Mouse (Mus musculus): ENCODE results near the gene Jag2.

Jag2 gene

DNA sequence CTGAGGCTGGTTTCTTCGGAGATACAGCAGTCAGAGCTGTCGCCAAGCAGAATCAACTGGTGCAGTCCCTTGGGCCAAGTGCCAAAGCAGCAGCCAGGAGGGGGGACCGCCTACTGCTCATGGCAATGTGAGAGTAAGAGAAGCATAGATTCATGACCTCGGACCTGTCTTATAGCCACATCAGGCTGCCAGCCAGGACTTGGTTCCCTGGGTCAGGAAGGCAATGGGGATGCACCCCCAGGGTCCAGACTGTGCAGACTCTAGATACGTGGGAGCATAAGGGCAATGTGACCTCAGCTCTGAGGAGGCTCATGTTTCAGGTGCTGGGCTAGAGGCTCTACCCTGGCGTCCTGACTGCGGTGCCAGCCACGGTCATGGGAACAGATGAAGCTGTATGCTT is 25.6 kb downstream of the Jag2 start:
- no peak for DNase-seq (ENCODE audit: low read depth, low spot score)

DNA sequence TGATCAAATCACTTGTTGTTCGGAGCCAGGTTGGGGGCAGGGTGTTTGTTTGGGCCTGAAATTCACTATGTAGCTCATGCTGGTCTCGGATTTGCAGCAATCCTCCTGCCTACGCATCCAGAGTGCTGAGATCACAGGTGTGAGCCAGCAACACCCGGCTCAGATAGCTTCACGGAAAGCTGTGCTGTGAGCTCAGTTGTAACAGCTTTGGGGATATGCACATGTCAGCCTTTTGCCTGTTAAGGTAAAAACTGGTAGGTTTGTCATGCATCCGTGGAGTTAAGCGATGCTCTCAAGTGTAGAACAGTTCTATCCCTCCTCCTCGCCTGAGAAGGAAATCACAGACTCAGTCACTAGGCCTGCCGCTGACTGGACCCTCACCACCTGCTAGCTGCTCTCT is 28.9 kb downstream of the Jag2 start:
- no peak for DNase-seq (ENCODE audit: low read depth, low spot score)

DNA sequence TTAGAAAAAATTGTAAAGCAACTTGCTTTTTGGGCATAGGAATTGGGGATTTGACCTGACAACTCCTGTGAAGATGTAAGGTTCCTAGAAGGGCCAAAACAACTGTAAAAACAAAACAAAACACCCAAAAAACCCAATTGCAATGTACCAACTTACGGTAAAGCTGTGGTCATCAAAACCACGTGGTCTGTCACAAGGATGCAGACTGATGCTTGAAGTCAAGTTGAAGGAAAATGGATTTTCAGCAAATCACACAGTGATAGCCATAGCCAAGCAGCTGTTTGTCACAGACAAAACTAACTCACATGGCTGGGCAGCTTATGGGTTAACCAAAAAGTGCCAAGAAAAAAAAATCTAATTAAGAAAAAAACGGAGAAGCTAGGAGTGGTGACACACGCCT is 30.6 kb downstream of the Jag2 start:
- no peak for DNase-seq (ENCODE audit: low read depth, low spot score)

DNA sequence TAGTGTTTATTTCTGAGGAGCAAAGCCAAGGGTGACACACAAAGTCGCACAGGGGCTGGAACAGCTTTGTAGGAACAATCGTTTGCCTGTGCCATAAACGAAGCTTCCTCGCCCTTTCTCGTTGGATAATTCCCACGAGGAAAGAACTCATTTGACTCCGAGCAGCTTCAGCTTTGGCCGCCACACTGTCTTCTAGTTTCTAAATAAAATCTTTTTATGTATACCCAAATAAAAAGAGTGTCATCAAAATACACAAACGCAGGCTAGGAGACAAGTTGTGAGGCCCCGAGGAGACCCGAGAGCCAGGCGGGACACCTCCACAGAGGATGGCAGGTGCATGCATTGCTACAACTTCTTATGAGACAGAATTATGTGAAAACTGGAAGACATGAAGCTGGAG is 31.2 kb downstream of the Jag2 start:
- no peak for DNase-seq (ENCODE audit: low read depth, low spot score)

DNA sequence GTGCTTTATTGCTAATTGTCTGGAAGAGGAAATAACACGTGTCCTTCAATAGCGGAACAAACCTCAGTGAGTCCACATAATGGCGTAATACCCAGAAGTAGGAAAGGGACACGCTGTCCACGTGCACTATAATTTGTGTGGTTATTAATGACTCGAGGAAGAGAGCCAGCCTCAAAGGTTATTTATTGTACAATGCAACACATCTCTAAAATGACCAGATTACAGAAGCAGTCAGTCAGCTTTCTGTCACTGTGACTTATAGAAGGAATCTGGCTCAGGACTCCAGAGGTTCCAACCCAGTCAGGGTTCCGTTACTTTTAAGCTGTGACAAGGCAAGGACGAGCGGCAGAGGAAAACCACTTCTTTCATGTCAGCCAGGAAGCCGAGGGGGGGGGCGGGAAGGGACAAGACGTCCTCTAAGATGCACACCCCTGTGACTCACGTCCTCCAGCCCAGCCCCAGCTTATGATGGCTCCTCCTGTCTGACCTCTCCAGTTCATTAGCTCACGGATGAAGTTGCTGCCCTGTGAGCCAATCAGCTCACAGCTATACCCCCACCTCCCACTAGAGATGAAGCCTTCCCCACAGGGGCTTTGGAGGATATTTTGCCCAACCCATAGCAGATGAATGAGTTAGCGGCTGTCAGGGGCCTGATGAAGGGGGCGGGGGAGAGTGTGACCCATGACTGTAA is 31.9 kb downstream of the Jag2 start:
- no peak for DNase-seq (ENCODE audit: low read depth, low spot score)

DNA sequence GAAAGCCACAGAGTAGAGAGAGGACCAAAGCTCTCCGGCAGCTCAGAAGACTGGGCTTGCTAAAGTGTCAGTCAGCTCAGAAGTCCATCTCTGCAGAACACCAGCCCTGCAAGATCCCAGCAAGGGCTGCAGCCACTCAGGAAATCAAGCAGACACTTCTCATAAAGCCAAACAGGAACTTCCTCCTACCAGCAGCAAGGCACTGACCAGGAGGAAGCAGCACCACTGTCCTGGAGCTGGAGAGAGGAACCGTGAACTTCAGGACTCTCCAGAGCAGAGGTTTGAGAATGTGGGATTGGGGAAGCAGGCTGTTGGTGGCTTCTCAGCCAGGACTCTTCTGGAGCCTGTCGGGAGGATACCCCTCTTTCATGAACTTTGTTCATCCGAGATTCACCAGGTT is 34.6 kb downstream of the Jag2 start:
- no peak for DNase-seq (ENCODE audit: low read depth, low spot score)

DNA sequence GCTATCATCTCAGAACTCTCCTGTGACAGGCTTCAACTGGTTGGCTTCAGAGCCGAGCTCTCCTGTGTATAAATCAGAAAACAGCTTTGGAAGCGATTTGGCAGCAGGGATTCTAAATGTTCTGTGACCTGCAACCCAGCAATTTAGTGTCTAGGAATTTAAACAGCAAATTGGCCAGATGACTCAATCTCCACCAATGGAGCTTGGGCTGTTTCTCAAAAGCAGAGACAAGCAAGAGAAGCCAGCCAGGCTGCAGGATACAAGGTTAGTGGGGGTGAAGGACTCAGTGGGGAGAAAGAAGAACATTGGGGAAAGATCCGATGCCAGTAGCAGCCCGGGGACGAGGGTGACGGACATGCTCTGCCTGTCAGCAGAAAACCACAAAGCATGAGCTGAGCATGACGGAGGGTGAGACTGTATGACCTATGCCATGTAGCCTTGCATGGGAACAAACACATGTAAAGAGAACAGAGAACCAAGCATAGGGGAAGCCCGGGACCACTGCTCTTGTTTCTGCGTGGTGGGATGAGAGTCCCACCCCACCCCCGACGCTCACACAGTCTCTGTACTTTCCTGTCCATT is 35.2 kb downstream of the Jag2 start:
- DNase-seq (ENCODE audit: low read depth, low spot score), result no peak

DNA sequence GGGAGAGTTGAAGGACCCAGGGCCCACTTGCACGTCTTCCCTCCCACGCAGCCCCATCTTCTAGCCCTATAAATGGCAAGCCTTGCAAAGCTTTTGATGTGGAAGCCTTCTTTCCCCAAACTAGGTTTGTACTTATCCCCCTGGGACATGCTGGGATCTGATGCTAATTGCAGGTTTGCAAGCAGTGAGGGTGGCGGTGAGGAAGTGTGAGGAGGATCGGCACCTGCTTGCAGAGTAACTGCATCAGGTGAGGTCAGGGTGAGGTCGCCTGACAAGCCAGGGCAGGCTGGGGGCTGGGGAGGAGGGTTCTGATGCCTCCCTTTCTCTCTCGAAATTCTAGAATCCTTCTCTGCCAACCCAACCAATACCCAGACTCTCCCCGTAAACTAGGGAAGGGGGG is 44.1 kb downstream of the Jag2 start:
- no peak for DNase-seq (ENCODE audit: low read depth, low spot score)

DNA sequence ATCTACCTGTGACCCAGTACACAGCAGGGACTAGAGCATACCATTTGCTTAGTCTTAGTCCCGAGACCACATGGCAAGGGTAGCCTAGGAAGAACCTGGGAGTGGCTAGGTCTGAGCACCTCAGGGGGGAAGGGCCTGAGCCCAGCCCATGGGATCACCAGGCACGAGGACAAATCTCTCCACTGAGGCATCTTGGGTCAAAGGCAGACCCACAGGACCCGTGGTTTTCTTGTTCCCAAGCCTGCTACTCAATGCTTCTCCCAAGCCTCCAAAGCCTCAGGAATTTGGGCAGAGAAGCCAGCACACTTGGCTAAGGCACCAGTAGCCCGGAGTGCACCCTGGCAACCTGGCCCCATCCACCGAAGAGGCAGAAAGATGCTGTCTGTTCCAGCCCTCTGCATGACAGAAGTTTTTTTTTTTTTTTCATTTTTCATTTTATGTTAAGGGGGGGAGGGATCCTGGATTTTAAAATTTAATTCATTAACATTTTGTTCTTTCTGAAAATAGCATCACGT is 48.2 kb downstream of the Jag2 start:
- no peak for DNase-seq (ENCODE audit: low read depth, low spot score)

DNA sequence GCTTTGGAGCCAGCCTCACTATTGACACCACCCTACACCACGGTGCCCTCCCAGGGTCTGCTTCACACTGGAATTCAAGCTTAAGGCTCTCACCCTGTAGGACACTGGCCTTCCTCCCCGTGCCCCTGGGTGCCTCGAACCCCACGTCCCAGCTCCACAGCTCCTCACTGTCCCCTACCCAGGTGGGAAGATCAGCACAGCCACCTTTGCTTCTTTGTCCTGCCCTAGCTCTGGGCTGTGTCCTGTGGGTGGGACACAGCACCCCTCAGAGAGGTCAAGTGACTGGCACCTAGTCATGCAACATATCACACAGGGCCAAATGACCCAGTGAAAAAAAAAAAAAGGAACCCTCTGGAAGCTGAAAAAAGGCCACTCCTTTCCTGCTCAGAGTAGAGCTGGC is 48.9 kb downstream of the Jag2 start:
- DNase-seq (ENCODE audit: low read depth, low spot score), result no peak

DNA sequence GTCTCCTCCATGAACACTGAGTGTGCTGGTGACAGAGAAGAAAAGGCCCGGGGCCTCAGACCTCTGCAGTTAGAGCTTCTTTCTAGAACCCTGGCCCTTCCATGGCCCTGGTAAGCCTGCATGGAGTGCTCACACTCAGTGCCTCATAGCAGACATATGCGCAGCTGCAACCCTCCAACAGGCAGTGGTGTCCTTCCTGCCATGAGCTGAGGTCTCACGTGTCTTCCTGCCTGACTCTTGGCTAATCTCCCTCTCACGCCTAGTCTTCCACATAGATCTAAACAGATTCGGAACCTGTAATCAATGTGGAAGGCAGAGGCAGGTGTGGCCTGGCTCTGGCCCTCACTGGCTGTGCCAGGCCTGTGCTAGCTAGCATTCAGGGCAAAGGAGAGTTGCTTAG is 49.8 kb downstream of the Jag2 start:
- no peak for DNase-seq (ENCODE audit: low read depth, low spot score)

DNA sequence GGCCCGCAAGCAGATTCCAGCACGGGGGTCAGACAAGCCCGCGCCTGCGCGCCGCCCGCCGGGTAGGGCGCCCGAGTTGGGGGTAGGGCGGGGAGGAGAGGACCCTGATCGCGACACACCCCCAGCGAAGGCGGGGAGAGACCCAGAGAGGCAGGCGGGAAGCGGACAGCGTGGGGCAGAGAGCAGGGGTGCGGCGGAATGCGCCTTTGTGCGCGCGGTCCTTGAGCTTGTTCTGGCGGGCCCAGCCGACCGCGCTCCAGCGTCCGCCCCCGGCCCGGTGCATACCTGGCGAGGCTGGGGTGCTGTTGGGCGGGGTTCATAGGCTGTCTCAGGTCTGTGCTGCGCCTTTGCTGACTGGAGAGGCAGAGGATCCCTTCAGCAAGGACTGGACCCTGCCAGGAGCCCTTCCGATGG is 52.0 kb downstream of the Jag2 start:
- no peak for DNase-seq (ENCODE audit: low read depth, low spot score)

DNA sequence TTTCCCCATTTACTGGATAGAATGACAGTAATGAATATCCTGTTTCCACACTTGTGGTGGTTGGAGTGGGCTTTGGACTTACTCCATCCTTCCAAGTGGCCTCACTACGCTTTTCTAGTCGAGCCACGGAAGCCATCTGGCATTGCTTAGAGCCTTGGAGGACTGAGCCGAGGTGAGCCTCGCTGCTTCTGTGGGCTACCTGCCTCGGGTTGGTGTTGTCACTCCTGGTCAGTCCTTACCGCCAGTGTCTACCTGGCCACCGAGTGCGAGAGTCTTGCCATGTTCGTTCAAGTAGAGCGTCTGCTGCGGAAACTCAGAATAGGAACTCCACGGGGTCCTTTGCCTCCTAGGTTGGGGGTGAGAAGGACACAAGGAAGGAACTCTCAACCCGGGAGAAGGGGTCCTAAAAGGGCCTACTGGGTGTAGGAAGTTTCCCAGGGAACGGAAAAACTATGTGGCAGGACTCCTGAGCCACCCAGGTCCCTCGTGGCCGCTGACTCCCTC is 52.5 kb downstream of the Jag2 start:
- DNase-seq (ENCODE audit: low read depth, low spot score), result no peak

DNA sequence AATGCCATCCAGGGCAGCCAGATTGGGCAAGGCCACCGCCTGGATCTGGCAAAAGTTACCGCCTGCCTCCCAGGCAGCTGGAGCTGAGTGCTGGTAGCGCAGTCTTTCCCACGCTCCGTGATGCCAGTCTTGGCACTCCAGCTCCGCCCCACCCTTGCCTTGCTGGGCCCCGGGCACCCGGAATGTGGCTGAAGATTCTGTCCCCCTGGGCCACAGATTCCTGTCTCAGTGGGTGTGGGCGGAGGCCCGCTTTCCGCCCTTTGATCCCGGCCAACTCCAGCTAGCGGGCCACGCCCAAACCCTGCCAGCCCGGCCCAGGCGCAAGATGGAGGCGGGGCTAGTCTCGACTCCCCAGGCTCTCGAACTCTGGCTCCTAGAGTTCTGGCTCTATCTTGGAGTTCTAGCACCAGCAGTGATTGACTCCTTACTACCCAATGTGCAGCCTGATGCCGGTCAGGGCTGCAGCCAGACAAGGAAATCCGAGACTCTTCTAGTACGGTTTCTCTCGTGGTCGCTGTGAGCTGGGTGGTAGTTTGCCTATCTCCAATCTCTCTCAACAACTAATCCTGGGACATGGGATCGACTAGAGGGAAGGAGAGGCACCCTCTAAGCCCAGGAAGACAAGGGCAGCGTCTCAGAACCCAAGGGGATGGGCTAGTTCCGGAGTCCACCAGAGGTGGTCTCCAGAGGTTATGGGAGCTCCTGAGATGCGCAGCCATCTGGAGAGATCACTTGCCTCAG is 53.1 kb downstream of the Jag2 start:
- no peak for DNase-seq (ENCODE audit: low read depth, low spot score)

DNA sequence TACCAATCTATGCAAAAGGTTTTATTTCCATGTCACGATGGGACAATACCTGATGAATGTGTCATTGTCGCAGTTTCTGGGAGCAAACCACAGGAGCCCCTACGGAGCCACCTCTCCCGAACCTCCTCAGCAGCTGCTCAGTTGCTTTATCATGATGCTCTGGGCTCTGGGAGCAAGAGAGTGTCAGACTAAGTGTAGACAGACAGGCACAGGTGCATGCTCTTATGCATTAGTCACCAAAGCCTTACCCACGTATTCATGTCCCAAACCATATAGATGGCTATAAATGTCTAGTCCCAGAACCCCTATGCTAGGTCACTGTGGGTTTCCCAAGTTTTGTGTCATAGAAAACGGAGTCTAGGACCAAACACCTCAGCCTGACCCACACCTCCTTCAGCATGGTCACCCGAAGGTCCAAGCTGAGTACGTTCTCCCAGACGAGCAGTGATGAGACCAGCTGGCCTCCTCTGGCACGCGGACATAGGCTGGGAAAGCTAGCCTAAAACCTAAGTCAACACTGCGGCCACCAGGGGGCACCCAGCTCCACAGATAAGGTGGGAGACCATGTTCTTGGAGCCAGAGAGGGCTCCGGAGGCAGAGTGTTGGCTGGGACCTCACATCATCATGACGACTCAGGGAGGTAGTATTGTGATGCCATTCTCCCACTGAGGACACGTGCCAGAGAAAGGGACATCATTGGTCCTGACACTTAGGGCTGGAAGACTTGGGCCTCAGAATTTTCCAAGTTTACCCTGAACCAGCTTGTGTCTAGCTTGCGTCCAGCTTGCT is 54.2 kb downstream of the Jag2 start:
- peak; percentile 86 for DNase-seq (ENCODE audit: low read depth, low spot score)

DNA sequence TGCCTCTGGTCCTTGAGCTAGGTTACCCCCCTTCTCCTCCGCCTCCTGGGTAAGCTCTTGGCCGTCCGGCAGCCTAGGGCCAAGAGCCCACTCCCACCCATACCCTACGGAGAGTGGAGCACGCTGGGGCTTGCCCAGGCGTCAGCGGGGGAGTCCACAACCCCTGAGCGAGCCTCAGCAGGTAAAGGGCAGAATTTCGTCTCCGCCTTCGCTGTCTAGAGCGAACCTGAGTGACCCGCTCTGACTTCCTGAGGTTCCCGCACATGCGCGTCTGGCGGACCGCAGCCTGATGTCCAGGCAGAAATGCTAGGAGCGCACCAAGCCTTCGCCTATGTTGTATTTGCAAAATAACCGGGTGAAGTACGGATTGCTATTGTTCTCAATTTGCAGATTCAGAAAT is 55.4 kb downstream of the Jag2 start:
- DNase-seq (ENCODE audit: low read depth, low spot score), result no peak

DNA sequence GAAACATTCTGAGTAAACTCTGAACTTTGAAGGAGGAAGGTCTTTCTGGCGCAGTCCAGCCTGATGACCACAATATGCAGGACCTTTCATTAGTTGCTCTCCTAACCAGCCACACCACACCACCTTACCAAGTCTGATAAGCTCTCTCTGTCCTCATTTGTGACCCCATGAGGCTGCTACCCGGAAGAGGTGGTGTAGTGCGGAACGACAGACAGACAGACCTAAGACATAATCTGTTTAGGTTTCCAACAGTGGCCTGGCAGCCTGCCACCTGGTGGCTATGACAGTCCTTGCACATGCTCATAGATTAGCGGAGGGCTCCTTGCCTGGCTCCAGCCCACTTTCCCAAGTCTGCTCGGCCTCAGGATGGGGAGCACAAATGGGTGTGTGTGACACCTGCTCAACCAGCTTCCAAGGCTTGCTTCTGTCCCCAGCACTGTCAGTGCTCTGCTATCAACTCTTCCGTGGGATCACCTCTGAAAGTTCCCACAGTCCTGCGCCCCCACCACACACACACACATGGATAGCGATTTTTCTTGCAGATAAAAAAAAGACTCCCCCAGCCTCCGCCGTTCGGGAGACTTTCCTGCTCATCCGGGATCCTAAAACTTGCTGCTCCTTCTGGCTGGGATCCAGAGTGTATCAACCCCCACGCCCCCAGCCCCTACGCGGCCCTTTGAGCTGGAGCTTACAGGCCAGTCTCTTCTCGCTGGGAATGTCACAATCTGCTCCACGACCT is 56.0 kb downstream of the Jag2 start:
- DNase-seq (ENCODE audit: low read depth, low spot score), result peak; percentile 68

DNA sequence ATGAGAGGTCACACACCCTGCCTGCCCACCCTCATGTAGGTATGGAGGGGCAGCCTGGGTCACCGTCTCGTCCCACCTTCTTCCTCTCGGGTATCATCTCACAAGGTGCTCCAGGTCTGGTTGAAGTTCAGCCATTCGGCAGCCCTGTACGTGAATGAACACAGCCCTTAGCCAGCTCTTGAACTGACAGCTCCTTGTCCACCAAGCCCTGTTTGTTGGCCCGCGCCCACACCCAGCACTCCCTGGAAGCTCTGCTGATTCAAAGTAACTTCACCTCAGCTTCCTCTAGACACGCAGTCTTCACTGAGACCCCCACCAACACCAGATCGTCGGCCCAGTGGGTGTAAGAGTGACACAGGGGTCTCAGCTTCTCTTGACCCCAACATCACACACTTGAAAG is 56.6 kb downstream of the Jag2 start:
- DNase-seq (ENCODE audit: low read depth, low spot score), result no peak

DNA sequence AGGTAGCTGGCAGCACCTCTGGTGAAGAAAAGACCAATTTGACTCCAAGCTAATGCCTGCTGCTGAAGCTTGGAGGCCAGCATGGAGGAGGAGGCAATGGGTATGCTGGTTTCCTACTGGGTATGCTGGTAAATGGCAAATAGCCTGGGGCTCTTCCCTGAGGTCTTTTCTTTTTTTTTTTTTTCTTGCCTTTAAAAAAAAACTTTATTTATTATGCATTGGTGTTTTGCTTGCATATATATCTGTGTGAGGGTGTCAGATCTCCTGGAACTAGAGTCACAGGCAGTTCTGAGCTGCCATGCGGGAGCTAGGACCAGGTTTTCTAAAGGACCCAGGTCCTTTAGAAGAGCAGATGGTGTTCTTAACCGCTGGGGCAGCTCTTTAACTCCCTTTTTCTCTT is 58.3 kb downstream of the Jag2 start:
- no peak for DNase-seq (ENCODE audit: low read depth, low spot score)

DNA sequence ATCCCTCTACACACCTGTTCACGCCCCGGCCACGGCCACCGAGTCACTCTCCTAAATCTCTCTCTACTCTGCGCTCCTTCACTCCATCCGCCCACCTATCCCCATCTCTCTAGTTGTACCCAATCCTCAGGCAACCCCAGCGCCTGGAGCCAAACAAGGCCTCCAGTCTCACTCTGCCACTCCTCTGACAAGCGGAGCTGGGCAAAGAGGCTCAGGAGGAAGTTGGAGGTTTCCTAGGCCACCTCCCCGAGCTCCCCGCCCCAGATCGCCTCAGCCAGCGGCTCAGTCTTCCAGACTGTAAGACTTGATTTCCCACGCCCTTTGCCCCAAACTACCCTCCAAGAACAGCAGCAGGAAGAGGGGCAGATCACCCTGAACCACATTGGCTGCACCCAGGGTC is 58.8 kb downstream of the Jag2 start:
- no peak for DNase-seq (ENCODE audit: low read depth, low spot score)

DNA sequence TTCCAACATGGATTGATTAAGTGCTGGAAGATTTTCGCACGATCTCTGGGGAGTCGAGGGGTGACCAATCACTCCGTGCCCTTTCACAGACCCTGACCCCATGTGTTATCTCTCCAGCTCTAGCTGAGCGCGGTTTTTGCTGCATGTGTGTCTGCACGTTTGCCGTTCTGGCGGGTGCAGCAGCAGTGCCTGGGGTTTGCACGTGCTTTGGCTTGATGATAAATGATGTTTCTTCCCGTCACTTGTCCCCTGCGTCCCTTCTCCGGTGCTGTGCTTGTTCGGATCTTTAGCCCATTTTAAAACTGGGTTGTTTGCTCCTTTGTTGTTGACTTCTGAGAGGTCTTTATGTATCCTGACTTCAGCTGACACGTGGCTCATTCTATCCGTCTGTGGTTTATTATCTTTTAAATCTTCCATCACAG is 59.8 kb downstream of the Jag2 start:
- no peak for DNase-seq (ENCODE audit: low read depth, low spot score)
